Mouse (Mus musculus) splenic B cell, adult 2 months (primary cell): ENCODE results near the gene Gm29094.
"Not testable (repeated sequence)": the region's sequence is repeated elsewhere in the genome, so short reads cannot be mapped to it uniquely, and the experiment has no call there.

Source experiments
- DNase-seq: peaks from one replicate; pipeline ENCODE4 v3.0.0-alpha.2; 2011; ENCODE audit warnings: low read depth, low spot score
- H3K27me3 ChIP-seq: 2 replicates; pipeline ENCODE4 v1.6.1; 2012; ENCODE audit warnings: mild to moderate bottlenecking, low read length, moderate library complexity, mixed read lengths; ENCODE audit not compliant: control insufficient read depth, poor library complexity, insufficient read depth, severe bottlenecking
- H3K36me3 ChIP-seq: 2 replicates; pipeline ENCODE4 v1.6.1; 2012; ENCODE audit warnings: mild to moderate bottlenecking, low read length, moderate library complexity, mixed read lengths; ENCODE audit not compliant: control insufficient read depth, poor library complexity, insufficient read depth, severe bottlenecking

Gm29094 gene

DNA sequence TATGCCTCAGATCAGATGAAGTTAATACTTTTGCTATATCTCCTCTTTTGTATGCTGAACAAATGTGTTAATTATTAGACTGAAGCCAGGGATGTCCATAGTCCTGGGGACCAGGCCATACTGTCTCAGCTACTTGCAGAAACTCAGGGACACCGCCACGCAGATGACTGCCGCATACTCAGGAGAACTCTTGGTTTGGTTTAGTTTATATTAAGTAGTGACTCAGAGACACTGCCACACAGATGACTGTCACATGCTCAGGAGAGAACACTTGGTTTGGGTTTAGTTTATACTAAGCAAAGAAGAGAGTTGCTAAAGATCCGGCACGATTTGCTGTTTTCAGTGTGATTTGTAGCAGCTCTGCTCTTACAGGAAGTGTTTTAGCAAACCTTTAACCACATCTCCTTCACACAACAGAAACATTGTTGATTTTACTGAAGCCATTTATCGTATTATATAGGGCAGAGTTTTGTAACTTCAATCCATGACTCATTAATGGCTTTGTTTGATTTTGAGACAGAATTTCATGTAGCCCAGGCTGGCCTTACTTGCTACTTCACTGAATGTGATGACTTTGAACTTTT lies 21.6 kb downstream of the Gm29094 start:
- DNase-seq, H3K27me3 ChIP-seq, H3K36me3 ChIP-seq: not testable (repeated sequence)

DNA sequence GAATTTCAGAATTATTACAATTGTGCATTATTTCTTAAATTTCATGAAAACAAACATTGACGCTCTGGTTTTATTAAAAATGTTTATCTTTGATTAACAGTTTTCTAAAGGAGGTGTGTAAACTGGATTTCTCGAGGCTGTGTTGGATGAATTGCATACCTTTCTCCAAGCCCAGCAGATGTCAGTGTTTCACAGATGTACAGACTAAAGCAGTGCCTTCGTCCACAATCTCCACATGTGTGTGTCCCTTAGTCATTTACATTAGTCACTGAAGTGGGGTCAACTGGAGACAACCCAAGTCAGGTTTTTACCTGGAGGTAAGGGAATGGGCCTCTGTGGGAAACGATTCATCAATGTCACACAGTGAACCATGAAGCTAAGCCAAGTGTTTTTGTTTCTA lies 26.9 kb downstream of the Gm29094 start:
- peak; percentile 18 for DNase-seq
- H3K27me3 ChIP-seq, result no peaks in the 10 kb centered on the region
- no peaks in the 10 kb centered on the region for H3K36me3 ChIP-seq

DNA sequence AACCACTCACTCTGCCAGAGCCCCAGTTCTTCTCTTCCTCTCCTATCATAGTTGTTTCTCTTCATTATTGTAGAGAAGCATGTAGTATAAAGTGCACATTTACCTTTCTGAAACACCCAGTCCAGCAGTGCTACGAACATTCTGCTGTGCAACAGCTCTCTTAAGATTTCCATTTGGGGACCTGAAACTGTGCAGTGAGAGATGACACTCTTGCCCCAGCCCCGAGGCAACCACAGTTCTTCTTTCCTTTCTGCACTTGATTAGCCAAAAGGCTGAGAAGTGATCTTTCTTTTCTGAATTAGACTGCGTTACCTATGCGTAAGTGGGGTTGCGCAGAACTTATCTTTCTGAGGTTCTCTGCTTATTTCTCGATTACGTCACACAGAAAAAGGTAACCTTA lies 28.9 kb downstream of the Gm29094 start:
- DNase-seq, result peak; percentile 51
- no peaks in the 10 kb centered on the region for H3K36me3 ChIP-seq
- no peaks in the 10 kb centered on the region for H3K27me3 ChIP-seq

DNA sequence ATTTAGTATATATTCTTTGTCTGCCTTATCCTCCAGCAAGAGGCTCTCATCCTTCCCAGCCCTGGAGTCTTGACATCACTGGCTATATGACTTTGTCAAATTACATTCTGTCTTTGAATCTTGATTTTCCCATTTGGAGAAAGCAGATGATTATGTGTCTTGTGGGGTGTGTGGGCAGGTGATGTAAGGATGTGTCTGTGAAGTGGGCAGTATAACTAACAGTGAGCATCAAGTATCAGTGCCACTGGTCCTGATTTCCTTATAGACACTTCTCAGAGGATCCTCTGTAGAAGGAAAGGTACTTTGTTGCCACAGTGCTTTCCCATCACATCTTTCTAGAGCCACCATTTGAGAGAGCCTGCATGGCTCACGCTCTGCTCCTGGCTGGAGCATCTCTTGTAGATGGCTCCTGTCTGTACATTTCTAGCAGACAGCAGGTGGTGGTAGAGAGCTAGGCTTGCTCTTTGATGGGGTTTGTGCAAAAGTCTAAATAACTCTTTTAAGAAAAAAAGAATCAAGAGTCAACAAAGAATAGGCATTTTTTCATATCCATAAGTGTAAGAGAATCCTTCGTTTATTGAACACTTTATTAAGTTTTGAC lies 31.8 kb downstream of the Gm29094 start:
- H3K27me3 ChIP-seq, DNase-seq, H3K36me3 ChIP-seq: not testable (repeated sequence)

DNA sequence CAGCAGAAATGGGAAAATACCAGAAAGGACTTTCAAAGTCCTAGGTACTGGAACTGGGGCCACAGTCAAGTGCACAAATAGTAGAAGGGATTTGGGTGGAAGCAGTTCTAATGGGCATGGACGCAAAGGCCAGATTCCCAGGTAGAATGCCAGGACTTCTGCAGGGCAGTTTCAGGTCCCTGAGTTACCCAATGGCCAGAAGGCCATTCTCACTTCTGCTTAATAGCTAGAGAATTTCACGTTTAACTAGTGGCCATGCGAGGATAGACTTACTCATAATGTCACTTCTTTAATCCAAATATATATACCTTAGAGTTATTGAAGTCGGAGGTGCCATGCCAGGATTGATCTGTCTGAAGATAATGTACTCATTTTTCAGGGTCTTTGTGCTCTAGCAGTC lies 38.0 kb downstream of the Gm29094 start:
- not testable (repeated sequence) for H3K36me3 ChIP-seq, H3K27me3 ChIP-seq, DNase-seq

DNA sequence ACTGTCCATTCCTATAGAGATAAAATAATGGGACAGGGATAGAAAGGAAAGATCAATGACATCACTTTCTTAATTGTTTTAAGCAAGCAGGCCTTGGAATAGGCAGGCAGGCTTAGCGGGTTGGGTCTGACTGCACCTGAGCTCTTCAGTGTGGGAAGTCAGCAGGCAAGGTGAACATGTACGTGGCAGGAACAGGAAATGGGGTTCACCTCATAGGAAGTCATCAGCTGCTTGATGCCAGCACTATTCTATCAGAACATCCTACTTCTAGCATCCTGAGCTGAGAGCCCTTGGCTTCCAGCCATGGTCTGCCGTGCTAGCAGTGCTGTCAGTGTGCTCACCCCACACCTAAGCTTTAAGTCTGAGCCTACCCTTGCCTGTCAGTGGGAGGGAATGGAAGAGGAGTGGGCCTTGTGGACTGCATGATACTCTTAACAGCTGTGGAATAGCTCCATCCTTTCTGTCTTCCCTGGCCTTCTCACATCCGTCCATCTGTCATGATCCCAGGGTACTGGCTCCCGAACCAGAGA lies 39.9 kb downstream of the Gm29094 start:
- not testable (repeated sequence) for H3K36me3 ChIP-seq, DNase-seq, H3K27me3 ChIP-seq

DNA sequence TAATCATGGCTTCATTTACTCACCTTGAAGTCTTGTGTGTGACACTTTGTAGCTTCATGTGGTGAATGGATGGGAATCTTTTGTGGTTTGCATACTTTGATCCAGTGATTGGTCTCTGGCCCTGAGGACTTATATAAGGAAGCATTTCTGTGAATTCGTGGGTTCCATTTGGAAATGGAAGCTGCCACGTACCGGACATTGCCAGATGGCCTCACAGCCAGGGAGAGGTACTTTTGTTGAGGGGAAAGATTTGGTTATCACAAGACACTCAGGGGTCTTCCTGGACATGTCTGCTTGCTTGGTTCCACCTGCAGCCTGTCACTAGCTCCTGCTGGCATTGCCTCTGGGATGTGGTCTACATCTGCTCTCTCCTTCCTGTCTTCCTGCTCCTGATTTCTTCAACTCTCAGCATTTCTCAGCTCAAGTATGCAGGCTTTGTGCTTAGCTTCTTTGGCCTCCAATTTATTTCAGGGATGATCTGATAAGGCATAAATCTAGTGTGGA lies 41.4 kb downstream of the Gm29094 start:
- DNase-seq, H3K27me3 ChIP-seq, H3K36me3 ChIP-seq: not testable (repeated sequence)

DNA sequence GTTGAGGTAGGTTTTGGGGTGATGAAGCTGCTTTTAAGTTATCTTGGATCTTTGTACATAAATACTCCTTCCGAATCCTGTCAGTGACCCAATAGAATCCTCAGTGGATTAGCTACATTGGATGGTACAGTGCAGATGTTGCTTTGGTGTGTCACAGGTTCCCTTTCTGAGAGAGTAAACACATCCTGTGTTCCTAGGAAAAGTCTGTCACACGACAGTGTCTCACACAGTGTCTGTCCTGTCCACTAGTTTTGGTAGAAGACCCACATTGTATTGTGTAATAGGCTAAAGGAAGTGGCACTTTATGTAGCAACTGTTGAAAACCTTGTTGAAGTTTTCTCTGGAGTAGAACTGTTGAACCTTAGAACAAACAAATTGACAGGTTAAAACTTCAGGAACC lies 54.2 kb downstream of the Gm29094 start:
- no peaks in the 10 kb centered on the region for H3K36me3 ChIP-seq
- no peak for DNase-seq

DNA sequence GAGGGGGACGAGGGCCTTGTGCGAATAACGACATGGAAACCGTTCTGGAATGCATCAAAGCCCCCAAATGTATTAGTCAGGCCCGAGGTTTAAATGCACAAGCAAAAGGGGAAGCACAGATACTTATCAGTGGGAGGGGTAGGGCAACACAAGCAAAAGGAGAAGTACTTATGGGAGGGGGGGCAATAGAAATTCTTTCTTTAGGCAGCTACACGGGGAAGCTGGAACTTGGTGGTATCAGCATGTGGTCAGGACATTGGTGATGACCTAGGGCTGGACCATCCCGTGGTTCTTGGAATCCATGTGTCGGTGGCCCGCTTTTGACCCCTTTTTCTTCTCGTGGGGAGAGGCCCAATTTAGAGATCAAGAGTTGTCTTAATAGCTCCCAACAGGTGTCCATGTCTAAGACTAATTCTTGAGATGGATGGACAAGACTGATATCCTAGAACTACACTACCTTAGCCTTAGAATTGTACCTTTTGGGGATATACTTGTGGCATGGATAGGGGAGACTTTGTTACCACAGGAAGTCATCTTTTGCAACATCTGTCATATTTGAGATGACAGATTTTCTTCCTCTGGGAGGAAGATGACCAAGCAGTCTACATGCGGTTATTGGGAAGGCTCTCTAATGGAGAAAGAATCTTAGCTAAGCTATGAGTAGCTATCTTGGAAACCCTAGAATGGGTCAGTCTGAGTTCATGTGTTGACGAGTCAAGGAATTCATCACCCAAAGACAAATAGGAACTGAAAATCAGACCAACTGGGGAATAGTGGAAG lies 57.6 kb downstream of the Gm29094 start:
- Histone ChIP-seq H3K27me3 (no peaks in the 10 kb centered on the region), H3K36me3 (no peaks in the 10 kb centered on the region)
- DNase-seq, result peak; percentile 15

More for the DNA sequence above, 54.2 kb downstream of the Gm29094 start:
- no peaks in the 10 kb centered on the region for H3K27me3 ChIP-seq

DNA sequence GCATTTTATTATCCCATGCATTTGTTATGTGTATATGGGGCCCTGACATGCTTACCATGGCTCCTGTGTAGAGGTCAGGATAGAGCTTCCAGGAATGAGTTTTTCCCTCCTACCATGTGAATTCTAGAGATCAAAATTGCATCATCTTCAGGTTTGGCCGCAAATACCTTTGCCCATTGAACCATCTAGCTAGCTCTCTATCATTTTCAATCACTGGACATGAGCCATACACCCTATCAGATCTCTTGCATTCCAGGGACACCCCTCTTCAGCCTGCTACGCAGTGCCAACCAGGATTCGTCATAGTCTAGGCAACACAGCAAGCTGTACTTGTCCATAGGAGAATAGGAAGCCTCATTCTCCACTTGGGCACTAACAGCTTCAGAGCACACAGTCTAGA lies 64.8 kb downstream of the Gm29094 start:
- Histone ChIP-seq H3K36me3 (no peaks in the 10 kb centered on the region), H3K27me3 (no peaks in the 10 kb centered on the region)
- no peak for DNase-seq

DNA sequence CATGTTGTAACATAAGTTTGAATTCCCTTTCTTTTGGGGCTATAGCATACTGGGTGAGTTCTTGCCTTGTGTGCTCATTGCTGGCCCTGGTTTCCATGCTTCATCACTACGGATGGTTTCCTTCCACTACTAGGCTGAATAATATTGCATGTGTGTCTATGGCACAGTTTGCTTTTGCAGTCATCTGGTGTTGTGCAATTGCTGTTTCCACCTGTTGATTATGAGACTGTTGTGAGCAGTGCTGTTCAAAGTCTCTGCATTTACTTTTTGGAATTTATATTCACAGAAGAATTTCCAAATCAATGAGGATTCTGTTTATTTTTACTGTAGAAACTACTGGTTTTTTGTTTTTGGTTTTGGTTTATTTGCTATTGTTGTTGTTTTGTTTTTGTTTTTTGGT lies 65.4 kb downstream of the Gm29094 start:
- no peaks in the 10 kb centered on the region for H3K27me3 ChIP-seq
- no peaks in the 10 kb centered on the region for H3K36me3 ChIP-seq
- DNase-seq, result no peak
